Mouse (Mus musculus) brain, embryonic 18.5 days (tissue): Measurements from ENCODE around the gene Pus10.

ENCODE experiments used
- DNase-seq: peaks from one replicate; pipeline ENCODE4 v3.0.0-alpha.2; 2012; ENCODE audit warnings: low read depth, low spot score

The Pus10 gene

GRCm38 (mm10) chr11:23695847-23696246 is 30.4 kb downstream of the Pus10 start:
- no peak for DNase-seq

DNA sequence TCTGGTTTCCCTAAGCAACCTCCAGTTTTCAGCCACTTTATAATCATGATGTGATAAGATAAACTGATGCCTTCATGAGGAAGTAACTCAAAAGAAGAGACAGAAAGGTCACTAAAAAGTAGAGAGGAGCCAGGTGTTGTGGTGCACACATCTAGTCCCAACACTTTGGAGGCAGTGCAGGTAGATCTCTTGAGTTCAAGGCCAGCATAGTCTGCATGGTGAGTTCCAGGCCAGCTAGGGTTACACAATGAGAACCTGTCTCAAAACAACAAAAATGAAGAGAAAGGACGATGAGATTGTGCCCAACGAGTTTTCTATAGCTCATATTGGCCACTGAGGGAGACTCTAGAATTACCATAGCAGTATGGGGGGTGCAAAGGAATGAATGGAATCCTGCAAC is 33.1 kb downstream of the Pus10 start:
- no peak for DNase-seq

- no peak for DNase-seq
Observed at GRCm38 (mm10) chr11:23699414-23700095, 34.1 kb downstream of the Pus10 start.

- DNase-seq: no peak
Observed at GRCm38 (mm10) chr11:23701831-23702230, 36.4 kb downstream of the Pus10 start.

DNA sequence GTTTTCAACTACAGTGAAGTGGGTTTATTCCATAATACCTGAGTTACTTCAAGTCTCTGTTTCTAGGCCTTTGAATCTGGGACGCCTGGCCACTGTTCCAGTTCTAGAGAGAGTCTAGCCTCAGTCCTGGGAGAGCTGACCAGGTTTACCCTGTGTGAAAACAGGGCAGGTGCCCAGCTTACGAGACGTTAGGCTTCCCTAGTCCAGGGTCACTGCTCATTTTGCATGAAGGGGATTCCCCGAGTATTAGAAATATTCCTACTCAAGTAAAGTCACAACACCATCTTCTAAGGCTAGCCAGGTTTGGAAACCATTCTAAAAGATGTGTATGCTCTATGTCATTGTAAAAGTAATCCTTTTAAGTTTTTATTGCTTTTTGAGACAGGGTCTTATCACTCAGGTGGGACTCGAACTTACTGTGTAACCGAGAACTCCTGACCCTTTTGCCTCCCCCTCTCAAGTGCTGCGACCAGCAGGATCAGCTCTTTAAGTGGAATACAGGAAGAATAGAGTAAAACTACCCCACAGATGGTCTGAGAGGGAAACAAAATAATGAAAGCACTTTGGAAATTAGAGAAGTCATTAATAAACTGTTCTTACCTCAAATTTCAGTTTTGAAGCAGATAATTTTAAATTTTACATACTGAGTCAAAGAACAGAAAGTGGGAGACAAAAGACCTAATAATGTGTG is 39.3 kb downstream of the Pus10 start:
- no peak for DNase-seq

DNA sequence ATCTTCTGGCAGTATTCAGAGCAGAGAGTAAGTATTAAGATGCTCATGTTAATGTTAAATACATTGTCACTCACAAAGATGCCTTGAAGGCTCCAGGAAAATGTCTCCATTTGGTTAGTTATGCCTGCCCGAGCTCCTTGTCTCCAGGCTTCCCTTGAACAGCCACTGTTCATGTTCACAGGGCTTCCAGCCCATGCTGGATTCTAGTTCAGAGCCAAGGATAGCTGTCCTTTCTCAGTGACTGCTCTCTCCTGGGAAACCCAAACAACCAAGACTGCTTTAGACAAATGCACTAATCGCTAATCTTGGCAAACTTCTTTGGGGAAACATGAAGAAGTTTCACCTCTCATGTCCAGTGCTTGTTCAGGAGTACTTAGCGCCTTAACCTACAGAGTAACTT is 46.8 kb downstream of the Pus10 start:
- DNase-seq: no peak

- no peak for DNase-seq
Observed at GRCm38 (mm10) chr11:23718856-23719255, 53.4 kb downstream of the Pus10 start.

- no peak for DNase-seq
Observed at GRCm38 (mm10) chr11:23719825-23720224, 54.4 kb downstream of the Pus10 start.

GRCm38 (mm10) chr11:23722326-23722725 is 56.9 kb downstream of the Pus10 start:
- DNase-seq: no peak

GRCm38 (mm10) chr11:23725850-23726249 is 60.4 kb downstream of the Pus10 start:
- no peak for DNase-seq

- no peak for DNase-seq
Observed at GRCm38 (mm10) chr11:23726441-23726840, 61.0 kb downstream of the Pus10 start.

- DNase-seq: no peak
Observed at GRCm38 (mm10) chr11:23728186-23728585, 62.7 kb downstream of the Pus10 start.

DNA sequence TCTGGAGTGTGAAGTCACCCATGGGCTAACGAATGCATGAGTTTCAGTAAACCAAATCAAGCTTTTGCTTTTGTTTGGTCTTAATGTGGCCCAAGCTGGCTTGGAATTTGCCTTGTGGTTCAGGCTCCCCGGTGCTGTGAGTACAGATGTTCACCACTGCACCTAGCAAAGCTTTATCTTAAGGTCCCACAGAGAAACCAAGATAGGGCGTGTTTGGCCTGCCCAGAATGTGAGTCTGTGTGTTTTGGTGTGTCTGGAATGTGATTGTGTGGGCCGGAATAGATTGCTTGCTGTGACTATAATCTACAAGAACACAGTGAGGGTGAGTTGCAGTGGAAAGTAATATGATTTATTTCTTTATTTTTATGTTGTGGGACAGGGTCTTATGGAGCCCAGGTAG is 64.6 kb downstream of the Pus10 start:
- no peak for DNase-seq

GRCm38 (mm10) chr11:23732840-23733239 is 67.4 kb downstream of the Pus10 start:
- DNase-seq: no peak

GRCm38 (mm10) chr11:23734749-23735286 is 69.3 kb downstream of the Pus10 start:
- no peak for DNase-seq

- no peak for DNase-seq
Observed at GRCm38 (mm10) chr11:23735820-23736470, 70.5 kb downstream of the Pus10 start.

- no peak for DNase-seq
Observed at GRCm38 (mm10) chr11:23740895-23741294, 75.4 kb downstream of the Pus10 start.

GRCm38 (mm10) chr11:23741386-23741785 is 75.9 kb downstream of the Pus10 start:
- no peak for DNase-seq

GRCm38 (mm10) chr11:23744352-23744751 is 78.9 kb downstream of the Pus10 start:
- no peak for DNase-seq

DNA sequence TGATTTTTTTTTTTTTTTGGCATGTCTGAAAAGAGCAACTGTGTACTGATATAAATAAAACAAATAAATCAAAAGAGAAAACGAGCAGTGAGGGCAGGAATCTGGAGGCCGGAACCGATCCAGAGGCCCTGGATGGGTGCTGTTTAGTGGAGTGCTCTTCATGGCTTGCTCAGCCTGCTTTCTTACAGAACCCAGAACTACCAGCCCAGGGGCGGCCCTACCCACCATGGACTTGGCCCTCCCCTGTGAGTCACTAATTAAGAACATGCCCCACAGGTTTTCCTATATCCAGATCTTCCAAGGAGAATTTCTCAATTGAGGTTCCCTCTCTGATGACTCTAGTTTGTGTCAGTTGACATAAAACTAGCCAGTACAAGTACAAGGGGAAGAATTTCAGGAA is 80.6 kb downstream of the Pus10 start:
- DNase-seq: no peak

GRCm38 (mm10) chr11:23753136-23753710 is 87.7 kb downstream of the Pus10 start:
- DNase-seq: no peak

DNA sequence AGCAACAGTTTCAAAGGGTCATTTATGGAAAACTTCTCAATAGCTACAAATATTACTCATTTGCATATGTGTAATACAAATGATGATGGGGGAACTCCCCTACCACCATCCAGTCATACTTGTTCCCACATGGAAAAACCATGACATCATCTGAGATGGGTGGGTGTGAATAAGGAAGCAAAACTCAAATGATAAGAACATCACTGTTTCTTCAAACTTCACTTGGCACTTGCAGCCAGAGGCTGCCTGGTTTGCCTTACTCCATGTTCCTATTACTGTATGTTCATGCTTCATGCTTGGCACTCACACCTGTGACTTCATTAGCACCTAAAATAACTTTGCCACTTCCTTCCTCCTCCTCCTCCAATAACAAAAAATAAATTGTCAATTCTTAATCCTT is 88.9 kb downstream of the Pus10 start:
- no peak for DNase-seq
